ENCODE assay signal across 13 mouse cellular contexts in genomic region chr13:28941983-28942630, GRCm38 (mm10). TPM values are rescaled to one million over a fixed set of nuclear protein-coding genes. Genes with fewer than 3 reads are reported as not detected.
DNase-seq lines count a peak whose midpoint lies in the region; ATAC-seq lines count a peak whose summit lies in the region.
"Had no signal": no experiment of that assay in that cellular context is flagged by ENCODE, and none has a peak within 500 bp of the region (broad histone marks: within the 10 kb centered on the region; RNA-seq: fewer than 3 reads in every experiment).

No protein-coding gene starts in this region.

- H3K4me2 ChIP-seq in heart, embryonic 11.5 days, result peak overlapping the region; percentile 16; the same call in 1 of the 2 replicates
- H3K4me2 ChIP-seq in hindbrain, embryonic 12.5 days (replicated peaks), result no peak overlapping the region
- no peak overlapping the region for H3K4me2 ChIP-seq in neural tube, embryonic 13.5 days
- H3K4me2 ChIP-seq: liver, embryonic 13.5 days had no signal

- 3% methylated on average over 4 of the region's 4 CpGs for WGBS in heart, embryonic 11.5 days (ENCODE audit: insufficient replicate concordance)
- 0% methylated on average over 4 of the region's 4 CpGs for WGBS in hindbrain, embryonic 12.5 days
- WGBS in neural tube, embryonic 13.5 days, result 4% methylated on average over 4 of the region's 4 CpGs

- DNase-seq in heart, adult 8-10 months (ENCODE audit: low spot score), result no peak
- DNase-seq in retina, postnatal 1 day, result peak; percentile 31
- DNase-seq in retina, embryonic 14.5 days (ENCODE audit: low spot score), result no peak
- DNase-seq in adrenal gland, adult (ENCODE audit: inconsistent age in 2 of 2, low spot score in 1 of 2), result no peak
- DNase-seq: gastrocnemius, adult 2 months; kidney, adult 11 months; layer of hippocampus, postnatal 36 days; liver, embryonic 13.5 days had no signal

- no peak overlapping the region for H3K9ac ChIP-seq in heart, embryonic 11.5 days (ENCODE audit: low read depth, low read length)
- H3K9ac ChIP-seq in hindbrain, embryonic 12.5 days, result no peak overlapping the region
- no peak overlapping the region for H3K9ac ChIP-seq in neural tube, embryonic 13.5 days
- H3K9ac ChIP-seq: liver, embryonic 13.5 days had no signal

- no peak for ATAC-seq in heart, embryonic 11.5 days (replicated peaks; ENCODE audit: insufficient number of reproducible peaks, low FRiP score, low TSS enrichment)
- peak; percentile 60 for ATAC-seq in hindbrain, embryonic 12.5 days (ENCODE audit: low FRiP score)
- 0 out of 2 replicates have a peak, but pooled peaks have one; percentile 34 for ATAC-seq in neural tube, embryonic 13.5 days (ENCODE audit: low read depth)
- ATAC-seq in monocyte, adult 5-6 weeks (replicated peaks; ENCODE audit: insufficient number of reproducible peaks, low FRiP score, low TSS enrichment, poor library complexity, severe bottlenecking), result no peak

- no peaks in the 10 kb centered on the region for H3K27me3 ChIP-seq in heart, embryonic 11.5 days (ENCODE audit: control insufficient read depth, insufficient read depth, low read length)
- H3K27me3 ChIP-seq in hindbrain, embryonic 12.5 days, result no peaks in the 10 kb centered on the region
- H3K27me3 ChIP-seq in neural tube, embryonic 13.5 days, result no peaks in the 10 kb centered on the region
- H3K27me3 ChIP-seq: liver, embryonic 13.5 days had no signal

- H3K4me3 ChIP-seq in heart, embryonic 11.5 days (ENCODE audit: low read depth, low read length), result no peak overlapping the region
- H3K4me3 ChIP-seq in hindbrain, embryonic 12.5 days, result no peak overlapping the region
- no peak overlapping the region for H3K4me3 ChIP-seq in neural tube, embryonic 13.5 days
- H3K4me3 ChIP-seq: gastrocnemius, adult 2 months; liver, embryonic 13.5 days had no signal

- H3K36me3 ChIP-seq in heart, embryonic 11.5 days (ENCODE audit: control insufficient read depth, insufficient read depth, low read length), result no peaks in the 10 kb centered on the region
- 0 out of 2 replicates have a peak, but pooled peaks cover 3% of the 10 kb centered on the region for H3K36me3 ChIP-seq in hindbrain, embryonic 12.5 days
- H3K36me3 ChIP-seq in neural tube, embryonic 13.5 days, result peaks cover 4% of the 10 kb centered on the region; the same call in 1 of the 2 replicates
- H3K36me3 ChIP-seq: liver, embryonic 13.5 days had no signal

- no peaks in the 10 kb centered on the region for H3K9me3 ChIP-seq in heart, embryonic 11.5 days (replicated peaks; ENCODE audit: control insufficient read depth, low read length)
- H3K9me3 ChIP-seq in hindbrain, embryonic 12.5 days (replicated peaks), result no peaks in the 10 kb centered on the region
- no peaks in the 10 kb centered on the region for H3K9me3 ChIP-seq in neural tube, embryonic 13.5 days
- H3K9me3 ChIP-seq: liver, embryonic 13.5 days had no signal

- H3K4me1 ChIP-seq in heart, embryonic 11.5 days (ENCODE audit: control insufficient read depth, insufficient read depth, low read length), result peaks cover 7% of the 10 kb centered on the region; the same call in 1 of the 2 replicates
- H3K4me1 ChIP-seq in hindbrain, embryonic 12.5 days, result peaks cover 10% of the 10 kb centered on the region
- H3K4me1 ChIP-seq in neural tube, embryonic 13.5 days (replicated peaks), result peaks cover 22% of the 10 kb centered on the region
- H3K4me1 ChIP-seq: liver, embryonic 13.5 days had no signal

- no peak overlapping the region for H3K27ac ChIP-seq in heart, embryonic 11.5 days (ENCODE audit: low read depth, low read length)
- peak overlapping the region; percentile 25; the same call in 1 of the 2 replicates for H3K27ac ChIP-seq in hindbrain, embryonic 12.5 days
- H3K27ac ChIP-seq in neural tube, embryonic 13.5 days (replicated peaks), result 0 out of 2 replicates have a peak overlapping the region, but pooled peaks have one; percentile 13
- H3K27ac ChIP-seq: gastrocnemius, adult 2 months; liver, embryonic 13.5 days; macrophage had no signal

RNA-seq across cellular contexts. Expression of gene Sox4, which starts 11.4 kb away (rescaled TPM):
- polyA plus RNA-seq in heart, embryonic 11.5 days (2014; fragmentation: Nextera tagmentation; extraction: Ambion mirVana), result 45.6 and 47.0 TPM in 2 replicates
- 10 to 100 TPM; 15.2 to 22.1 (median 19.6) TPM for total RNA-seq in heart, adult 8-10 months (2022)
- 255 and 291 TPM in 2 replicates for polyA plus RNA-seq in hindbrain, embryonic 12.5 days (2016; fragmentation: Nextera tagmentation; extraction: Ambion mirVana)
- 161 and 183 TPM in 2 replicates for polyA plus RNA-seq in neural tube, embryonic 13.5 days (2015; fragmentation: Nextera tagmentation; extraction: Ambion mirVana)
- total RNA-seq in monocyte, adult 5-6 weeks (2017), result 0.29 to 2.4 TPM (median 0.43 TPM) in 3 replicates

Comparison
In these comparisons a context has a peak if more than half of its experiments do, and no peak if none do; other contexts are left out.
1. ATAC-seq: peak in hindbrain, embryonic 12.5 days (single experiment) and neural tube, embryonic 13.5 days (single experiment); none in heart, embryonic 11.5 days (single experiment) and monocyte, adult 5-6 weeks (single experiment).